Mouse (Mus musculus) midbrain, embryonic 15.5 days (tissue): ENCODE results near the gene Smad9. TPM values are rescaled to one million over a fixed set of nuclear protein-coding genes. Genes with fewer than 3 reads are reported as not detected.
"Not testable (repeated sequence)": the region's sequence is repeated elsewhere in the genome, so short reads cannot be mapped to it uniquely, and the experiment has no call there.

Source experiments
- ATAC-seq: fragments of 200-750 bp; cut with Nextera tagmentation; replicated peaks from 2 replicates; pipeline ENCODE4 v1.8.0; 2017; ENCODE audit warnings: moderate TSS enrichment
- H3K27ac ChIP-seq: fragments of 300-500 bp; sonication (generic); 2 replicates; pipeline ENCODE4 v1.5.1; 2015; ENCODE audit warnings: mild to moderate bottlenecking, inconsistent platforms
- H3K27me3 ChIP-seq: fragments of 300-500 bp; sonication (generic); replicated peaks from 2 replicates; pipeline ENCODE4 v1.6.1; 2015; ENCODE audit warnings: inconsistent platforms
- H3K36me3 ChIP-seq: fragments of 300-500 bp; sonication (generic); replicated peaks from 2 replicates; pipeline ENCODE4 v1.6.1; 2015; ENCODE audit warnings: inconsistent platforms
- H3K4me1 ChIP-seq: fragments of 300-500 bp; sonication (generic); 2 replicates; pipeline ENCODE4 v1.6.1; 2015; ENCODE audit warnings: inconsistent platforms
- H3K4me2 ChIP-seq: fragments of 300-500 bp; sonication (generic); 2 replicates; pipeline ENCODE4 v1.6.1; 2015; ENCODE audit warnings: inconsistent platforms, mild to moderate bottlenecking, moderate library complexity
- H3K4me3 ChIP-seq: fragments of 300-500 bp; sonication (generic); 2 replicates; pipeline ENCODE4 v1.5.1; 2015; ENCODE audit warnings: mild to moderate bottlenecking, inconsistent platforms
- H3K9ac ChIP-seq: fragments of 300-500 bp; sonication (generic); 2 replicates; pipeline ENCODE4 v1.6.1; 2015; ENCODE audit warnings: mild to moderate bottlenecking, inconsistent platforms
- H3K9me3 ChIP-seq: fragments of 300-500 bp; sonication (generic); 2 replicates; pipeline ENCODE4 v1.6.1; 2016; ENCODE audit warnings: inconsistent platforms
- WGBS: fragments of 180-500 bp; shearing (Covaris S2); methylation state at CpG from one replicate; pipeline ENCODE4 v1.1.7; 2015; ENCODE audit warnings: mixed read lengths; 5-methylcytosine and 5-hydroxymethylcytosine counted together
- polyA plus RNA-seq: library from polyadenylated mRNA; unstranded; fragments of >200 nt; fragmentation: Nextera tagmentation; extraction: Ambion mirVana; gene quantifications from 2 replicates; pipeline ENCODE4 v1.2.1, GENCODE M21; 2015

Smad9 gene
- polyA plus RNA-seq, 1 experiment from 2014 or later: 0.30 TPM

DNA sequence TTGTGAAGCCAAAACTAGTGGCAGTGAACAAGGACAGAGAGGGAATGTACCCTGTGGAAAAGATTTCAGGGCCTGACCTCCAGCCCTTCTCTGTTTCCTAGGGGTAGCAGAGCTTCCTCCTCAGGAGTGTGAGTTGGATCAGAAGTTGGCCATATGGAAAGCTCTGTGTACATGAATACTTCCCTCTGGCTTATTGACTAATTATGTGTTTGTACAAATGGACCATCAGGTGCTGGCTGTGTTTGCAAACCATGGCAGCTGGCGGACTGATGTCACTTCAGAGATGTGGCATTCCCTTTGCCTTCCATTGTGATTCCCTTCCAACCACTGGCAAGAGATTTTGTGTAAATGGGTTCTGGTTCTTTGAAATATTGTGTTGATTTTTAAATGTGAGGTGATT lies 5.9 kb downstream of the Smad9 start:
- Histone ChIP-seq H3K4me2 (no peak overlapping the region), H3K4me1 (peaks cover 3% of the 10 kb centered on the region), H3K27ac (no peak overlapping the region), H3K9me3 (no peaks in the 10 kb centered on the region), H3K36me3 (no peaks in the 10 kb centered on the region), H3K9ac (no peak overlapping the region), H3K27me3 (no peaks in the 10 kb centered on the region; the same call in 1 of the 2 replicates), H3K4me3 (no peak overlapping the region)
- ATAC-seq: no peak
- 89% methylated on average over 1 of the region's 1 CpGs for WGBS

DNA sequence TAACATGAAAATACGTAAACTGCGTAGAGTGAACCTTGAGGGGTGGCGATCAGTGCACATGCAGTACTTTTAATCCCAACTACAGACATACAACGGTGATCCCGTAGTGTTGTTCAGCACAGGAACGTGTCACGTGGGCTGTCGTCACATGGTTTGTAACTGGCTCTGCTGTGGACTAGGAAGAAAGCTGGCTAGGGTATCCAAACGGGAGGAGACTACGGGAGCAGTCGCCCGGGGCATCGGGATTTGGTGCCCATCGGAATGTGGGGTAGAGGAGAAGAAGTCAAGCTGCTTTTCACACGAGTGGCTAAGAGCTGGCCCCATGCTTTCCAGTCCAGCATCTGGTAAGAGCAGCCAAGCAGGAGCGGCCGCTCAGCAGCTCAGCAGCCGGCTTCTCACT lies 9.0 kb downstream of the Smad9 start:
- Histone ChIP-seq H3K4me1 (no peaks in the 10 kb centered on the region), H3K36me3 (no peaks in the 10 kb centered on the region), H3K27me3 (no peaks in the 10 kb centered on the region), H3K4me3 (peak overlapping the region; percentile 23), H3K27ac (no peak overlapping the region), H3K4me2 (peak overlapping the region; percentile 40), H3K9me3 (no peaks in the 10 kb centered on the region), H3K9ac (no peak overlapping the region)
- ATAC-seq: peak; percentile 82
- WGBS: 53% methylated on average over 18 of the region's 18 CpGs

DNA sequence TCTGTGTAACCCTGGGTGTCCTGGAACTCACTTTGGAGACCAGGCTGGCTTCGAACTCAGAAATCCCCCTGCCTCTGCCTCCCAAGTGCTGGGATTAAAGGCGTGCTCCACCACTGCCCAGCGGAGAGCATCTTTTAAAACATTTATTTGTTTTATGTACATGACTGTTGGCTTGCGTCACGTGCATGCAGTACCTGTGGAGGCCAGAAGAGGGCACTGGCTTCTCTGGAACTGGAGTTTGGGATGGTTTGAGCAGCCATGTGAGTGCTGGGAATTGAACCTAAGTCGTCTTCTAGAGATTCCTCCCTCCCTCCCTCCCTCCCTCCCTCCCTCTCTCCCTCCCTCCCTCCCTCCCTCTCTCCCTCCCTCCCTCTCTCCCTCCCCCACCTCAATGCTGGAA lies 10.1 kb downstream of the Smad9 start:
- ATAC-seq: not testable (repeated sequence)
- WGBS: 88% methylated on average over 6 of the region's 6 CpGs

GRCm38 (mm10) chr3:54766034-54766433 lies 10.7 kb downstream of the Smad9 start:
- no peaks in the 10 kb centered on the region for H3K4me1 ChIP-seq
- no peak overlapping the region for H3K4me3 ChIP-seq
- no peak overlapping the region for H3K4me2 ChIP-seq
- H3K27me3 ChIP-seq: no peaks in the 10 kb centered on the region
- no peaks in the 10 kb centered on the region for H3K36me3 ChIP-seq
- no peaks in the 10 kb centered on the region for H3K9me3 ChIP-seq
- WGBS: 83% methylated on average over 14 of the region's 14 CpGs
- ATAC-seq: no peak
- no peak overlapping the region for H3K27ac ChIP-seq
- no peak overlapping the region for H3K9ac ChIP-seq

More for the DNA sequence above, 10.1 kb downstream of the Smad9 start:
- H3K27ac ChIP-seq, H3K36me3 ChIP-seq, H3K4me3 ChIP-seq, H3K4me1 ChIP-seq, H3K9me3 ChIP-seq, H3K9ac ChIP-seq, H3K4me2 ChIP-seq, H3K27me3 ChIP-seq: not testable (repeated sequence)

DNA sequence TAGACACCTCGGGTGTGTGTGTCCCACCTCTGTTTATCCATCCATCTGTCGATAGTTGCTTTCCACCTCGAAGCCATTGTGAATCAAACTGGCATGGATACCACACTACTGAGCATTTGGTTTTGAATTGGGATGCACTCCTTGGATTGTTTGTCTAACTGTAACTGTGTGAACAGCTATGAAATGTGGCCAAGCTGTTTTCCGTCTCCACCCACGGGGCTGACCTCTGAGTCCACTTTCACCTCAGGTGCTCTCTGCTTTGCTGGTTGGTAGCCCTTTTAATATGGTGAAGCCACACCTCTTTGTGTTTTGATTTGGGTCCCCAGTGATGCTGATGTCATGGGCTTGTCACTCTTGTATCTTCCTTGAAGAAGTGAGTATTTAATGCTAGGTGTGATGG lies 11.4 kb downstream of the Smad9 start:
- Histone ChIP-seq H3K36me3 (no peaks in the 10 kb centered on the region), H3K9ac (no peak overlapping the region), H3K27ac (no peak overlapping the region), H3K9me3 (no peaks in the 10 kb centered on the region), H3K4me1 (no peaks in the 10 kb centered on the region), H3K4me2 (no peak overlapping the region), H3K4me3 (no peak overlapping the region), H3K27me3 (no peaks in the 10 kb centered on the region)
- WGBS: 91% methylated on average over 5 of the region's 5 CpGs
- no peak for ATAC-seq

DNA sequence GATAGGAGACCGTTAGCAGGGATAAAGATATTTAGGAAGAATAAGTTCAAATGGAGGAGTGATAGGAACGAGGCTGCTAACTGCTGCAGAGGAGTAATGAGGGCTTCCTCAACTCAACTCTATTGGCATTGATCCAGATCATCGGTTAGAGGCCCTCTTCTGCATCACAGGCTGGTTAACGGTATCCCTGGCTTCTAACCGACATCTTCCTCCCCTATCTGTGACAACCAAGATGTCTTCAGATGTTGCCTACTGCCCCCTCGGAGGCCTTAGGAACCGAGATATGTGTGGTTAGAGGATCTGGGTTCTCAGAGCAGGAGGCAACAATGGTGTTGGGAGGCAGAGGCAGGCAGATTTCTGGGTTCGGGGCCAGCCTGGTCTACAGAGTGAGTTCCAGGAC lies 13.2 kb downstream of the Smad9 start:
- Histone ChIP-seq H3K27me3 (no peaks in the 10 kb centered on the region), H3K4me1 (no peaks in the 10 kb centered on the region), H3K9me3 (no peaks in the 10 kb centered on the region), H3K27ac (no peak overlapping the region), H3K4me2 (no peak overlapping the region), H3K4me3 (no peak overlapping the region), H3K36me3 (no peaks in the 10 kb centered on the region), H3K9ac (no peak overlapping the region)
- ATAC-seq: no peak
- 94% methylated on average over 8 of the region's 8 CpGs for WGBS

DNA sequence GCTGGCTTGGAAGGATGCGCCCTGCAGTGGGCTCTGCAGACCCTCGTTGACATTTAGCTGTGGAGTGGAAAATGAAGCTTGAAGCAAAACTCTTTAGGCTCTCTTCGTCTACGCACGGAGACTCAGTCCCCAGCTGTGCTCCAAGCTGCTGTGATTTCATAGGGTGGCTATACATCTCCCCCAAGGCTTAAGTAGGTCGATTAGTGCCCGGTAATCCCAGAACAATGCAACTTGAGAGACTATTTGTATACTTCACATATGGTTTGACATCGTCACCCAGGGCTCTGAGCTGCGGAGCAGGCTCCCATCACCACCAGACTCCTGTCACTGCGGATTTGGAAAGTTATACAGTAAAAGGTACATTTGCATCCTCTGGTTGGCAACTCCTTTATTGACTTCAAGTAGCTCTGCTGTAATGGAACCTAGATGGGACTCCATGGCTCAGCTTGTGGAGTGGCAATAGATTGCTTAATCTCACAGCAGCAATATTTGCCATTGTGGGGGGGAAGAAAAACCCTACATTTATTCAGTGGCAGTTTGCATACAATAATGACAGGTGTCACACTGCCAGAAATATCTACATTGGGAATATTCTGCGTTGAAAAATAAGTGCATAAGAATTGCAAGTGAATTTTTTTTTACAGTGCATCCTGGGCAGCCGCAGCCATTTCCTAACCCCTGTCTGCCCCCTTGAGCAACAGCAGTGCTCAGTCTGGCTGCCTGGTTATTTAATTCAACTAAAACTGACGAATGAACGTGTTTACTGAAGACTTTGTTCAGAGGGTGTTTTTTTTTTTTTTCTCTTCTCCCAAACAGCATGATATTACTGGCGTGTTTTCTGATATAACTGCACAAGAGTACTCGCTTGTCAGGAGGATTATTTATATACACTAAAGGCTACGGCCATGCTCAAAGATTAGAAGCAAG lies 14.2 kb downstream of the Smad9 start:
- Histone ChIP-seq H3K36me3 (no peaks in the 10 kb centered on the region), H3K4me3 (no peak overlapping the region), H3K4me1 (no peaks in the 10 kb centered on the region), H3K9me3 (no peaks in the 10 kb centered on the region), H3K27ac (no peak overlapping the region), H3K9ac (no peak overlapping the region), H3K27me3 (no peaks in the 10 kb centered on the region), H3K4me2 (no peak overlapping the region)
- WGBS: 49% methylated on average over 17 of the region's 17 CpGs
- ATAC-seq: no peak

- WGBS: 85% methylated on average over 6 of the region's 6 CpGs
- Histone ChIP-seq H3K27me3 (no peaks in the 10 kb centered on the region), H3K4me2 (no peak overlapping the region), H3K9ac (no peak overlapping the region), H3K36me3 (no peaks in the 10 kb centered on the region), H3K4me3 (no peak overlapping the region), H3K4me1 (no peaks in the 10 kb centered on the region), H3K27ac (no peak overlapping the region), H3K9me3 (no peaks in the 10 kb centered on the region)
- ATAC-seq: no peak
These were observed 18.2 kb downstream of the Smad9 start for GRCm38 (mm10) chr3:54773613-54774012.

DNA sequence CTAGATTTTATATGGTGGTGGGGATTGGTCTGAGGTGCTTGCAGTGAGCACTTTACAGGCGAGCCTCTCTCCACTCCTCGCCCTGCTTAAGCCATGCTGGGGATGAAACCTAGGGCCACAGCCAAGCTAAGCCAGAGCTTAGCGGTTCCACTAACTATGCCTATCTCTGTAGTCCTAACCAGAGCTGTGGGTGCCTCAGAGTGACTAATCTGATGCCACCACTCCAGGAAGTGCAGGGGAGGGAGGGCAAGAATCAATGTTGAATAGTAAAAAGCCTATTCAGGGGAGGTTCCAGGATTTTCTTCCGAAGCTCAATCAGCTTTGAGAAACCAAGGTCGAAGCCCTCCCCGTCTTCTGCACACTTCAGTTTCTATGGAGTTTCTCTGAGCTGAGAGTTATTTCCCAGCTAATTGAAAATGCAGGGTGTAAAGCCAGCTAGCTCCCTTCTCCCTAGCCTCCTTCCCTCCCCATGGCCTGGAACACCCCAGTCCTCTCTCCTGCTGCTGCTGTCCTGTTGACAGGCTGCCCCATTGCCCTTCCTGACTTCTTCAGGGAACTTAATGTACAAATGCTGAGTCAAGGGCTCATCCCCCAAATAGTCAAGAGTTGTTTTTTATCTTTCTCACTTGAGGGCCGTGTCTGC lies 20.7 kb downstream of the Smad9 start:
- WGBS: 52% methylated on average over 7 of the region's 7 CpGs
- ATAC-seq: no peak
- no peak overlapping the region for H3K4me2 ChIP-seq

DNA sequence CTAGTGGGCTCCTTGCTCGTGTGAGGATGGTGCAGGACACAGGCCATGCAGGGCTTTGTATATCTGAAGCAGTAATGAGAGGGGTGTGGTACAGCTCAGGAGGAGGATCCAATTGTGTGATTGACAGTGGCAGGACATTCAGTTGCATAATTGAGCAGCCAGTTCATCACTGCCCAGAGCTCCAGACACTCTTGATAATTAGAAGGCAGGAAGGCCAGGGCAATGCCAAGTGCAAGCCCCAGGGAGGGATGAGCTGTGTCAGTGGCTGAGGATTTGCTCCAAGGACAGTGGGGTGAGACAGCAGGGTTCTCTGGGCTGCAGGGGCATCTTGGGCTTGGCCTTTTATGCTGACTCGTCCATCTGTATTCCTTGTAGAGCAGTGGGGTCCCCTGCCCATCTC lies 35.2 kb downstream of the Smad9 start:
- no peak overlapping the region for H3K9ac ChIP-seq
- 39% methylated on average over 2 of the region's 2 CpGs for WGBS
- no peak overlapping the region for H3K4me2 ChIP-seq
- H3K4me3 ChIP-seq: no peak overlapping the region
- no peaks in the 10 kb centered on the region for H3K27me3 ChIP-seq
- no peak overlapping the region for H3K27ac ChIP-seq
- no peaks in the 10 kb centered on the region for H3K36me3 ChIP-seq
- ATAC-seq: no peak
- no peaks in the 10 kb centered on the region for H3K4me1 ChIP-seq
- no peaks in the 10 kb centered on the region for H3K9me3 ChIP-seq

More for the DNA sequence above, 20.7 kb downstream of the Smad9 start:
- Histone ChIP-seq H3K4me1 (no peaks in the 10 kb centered on the region), H3K27me3 (no peaks in the 10 kb centered on the region), H3K9ac (no peak overlapping the region), H3K36me3 (no peaks in the 10 kb centered on the region), H3K27ac (no peak overlapping the region), H3K9me3 (no peaks in the 10 kb centered on the region), H3K4me3 (no peak overlapping the region)

- Histone ChIP-seq H3K36me3 (no peaks in the 10 kb centered on the region), H3K27ac (no peak overlapping the region), H3K4me3 (no peak overlapping the region), H3K4me1 (no peaks in the 10 kb centered on the region), H3K9ac (no peak overlapping the region), H3K27me3 (no peaks in the 10 kb centered on the region), H3K4me2 (no peak overlapping the region), H3K9me3 (no peaks in the 10 kb centered on the region)
- ATAC-seq: no peak
- 70% methylated on average over 10 of the region's 10 CpGs for WGBS
These were observed 36.7 kb downstream of the Smad9 start for GRCm38 (mm10) chr3:54791822-54792677.

DNA sequence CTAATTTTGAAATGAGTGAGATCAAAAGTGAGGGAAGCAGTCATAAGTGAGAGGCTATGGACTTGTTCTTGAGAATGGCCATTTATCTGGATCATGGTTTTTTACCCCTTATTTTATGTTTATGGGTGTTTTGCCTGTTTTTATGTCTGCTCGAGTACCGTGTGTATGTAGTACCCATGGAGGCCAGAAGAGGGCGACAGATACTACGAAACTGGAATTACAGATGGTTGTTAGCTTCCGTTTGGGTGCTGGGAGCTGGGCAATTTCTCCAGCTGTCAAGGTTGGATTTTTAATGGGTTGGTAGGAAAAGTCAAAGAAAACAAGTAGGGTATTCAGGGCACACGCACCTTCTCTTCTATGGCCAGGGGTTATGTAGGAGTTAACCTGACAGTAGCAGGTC lies 38.4 kb downstream of the Smad9 start:
- 85% methylated on average over 6 of the region's 6 CpGs for WGBS
- H3K4me2 ChIP-seq: no peak overlapping the region
- H3K9ac ChIP-seq: no peak overlapping the region
- H3K4me1 ChIP-seq: no peaks in the 10 kb centered on the region
- ATAC-seq: no peak
- H3K9me3 ChIP-seq: no peaks in the 10 kb centered on the region
- no peaks in the 10 kb centered on the region for H3K27me3 ChIP-seq
- no peaks in the 10 kb centered on the region for H3K36me3 ChIP-seq
- no peak overlapping the region for H3K27ac ChIP-seq
- no peak overlapping the region for H3K4me3 ChIP-seq
